Mouse (Mus musculus) heart, adult 2 months (tissue): ENCODE results near the gene Clca1.

Source experiments
- EP300 ChIP-seq: fragments of 200-500 bp; IDR thresholded peaks from 2 replicates; pipeline ENCODE4 v1.6.1; 2011; ENCODE audit warnings: low read depth, low read length, control low read depth; ENCODE audit not compliant: insufficient read depth
- POLR2A ChIP-seq: fragments of 200-500 bp; IDR thresholded peaks from 2 replicates; pipeline ENCODE4 v1.6.1; 2011; ENCODE audit warnings: mild to moderate bottlenecking, low read depth, low read length, control low read depth; ENCODE audit not compliant: insufficient read depth

- TF ChIP-seq POLR2A, result no peak
- no peak for TF ChIP-seq EP300
These were observed 14.8 kb downstream of the Clca1 start for GRCm38 (mm10) chr3:145017807-145018206.
